Mouse (Mus musculus): Measurements from ENCODE around the gene Slit1. TPM values are rescaled to one million over a fixed set of nuclear protein-coding genes. Genes with fewer than 3 reads are reported as not detected.
A peak's percentile ranks its signal among the peaks of the same experiment; 100 is the strongest.

Slit1 gene
- polyA plus RNA-seq, 1 experiment from 2014 or later = 0.12 TPM

GRCm38 (mm10) chr19:41686194-41686593, 57.3 kb downstream of the Slit1 start:
- Histone ChIP-seq H3K27ac (ENCODE audit: low read depth) (no peak overlapping the region), H3K4me3 (ENCODE audit: low read depth, low read length) (no peak overlapping the region), H3K27me3 (ENCODE audit: insufficient read depth, low read length) (no peaks in the 10 kb centered on the region), H3K4me1 (ENCODE audit: insufficient read depth) (no peaks in the 10 kb centered on the region), H3K4me2 (ENCODE audit: low read depth, low read length) (no peak overlapping the region), H3K9me3 (ENCODE audit: low read length) (no peaks in the 10 kb centered on the region), H3K36me3 (replicated peaks; ENCODE audit: insufficient read depth, low read length) (no peaks in the 10 kb centered on the region), H3K9ac (replicated peaks) (no peak overlapping the region)
- TF ChIP-seq CTCF (IDR thresholded peaks at IDR 0.05; ENCODE audit: low read depth) = peak; percentile 51
- no peak for TF ChIP-seq EP300 (IDR thresholded peaks at IDR 0.05; ENCODE audit: low read depth)
- 79% methylated on average over 2 of the region's 2 CpGs for WGBS (ENCODE audit: insufficient replicate concordance)
- DNase-seq (no peak), ATAC-seq (no peak)

GRCm38 (mm10) chr19:41685453-41686086, 57.9 kb downstream of the Slit1 start:
- Histone ChIP-seq H3K4me1 (ENCODE audit: insufficient read depth) (no peaks in the 10 kb centered on the region), H3K36me3 (replicated peaks; ENCODE audit: insufficient read depth, low read length) (no peaks in the 10 kb centered on the region), H3K27ac (ENCODE audit: low read depth) (no peak overlapping the region), H3K9ac (replicated peaks) (no peak overlapping the region), H3K27me3 (ENCODE audit: insufficient read depth, low read length) (no peaks in the 10 kb centered on the region), H3K9me3 (ENCODE audit: low read length) (no peaks in the 10 kb centered on the region), H3K4me3 (ENCODE audit: low read depth, low read length) (no peak overlapping the region), H3K4me2 (ENCODE audit: low read depth, low read length) (no peak overlapping the region)
- WGBS (ENCODE audit: insufficient replicate concordance) = 77% methylated on average over 13 of the region's 13 CpGs
- ATAC-seq (no peak), DNase-seq (no peak)
- no peak for TF ChIP-seq EP300 (IDR thresholded peaks at IDR 0.05; ENCODE audit: low read depth)
- no peak for TF ChIP-seq CTCF (IDR thresholded peaks at IDR 0.05; ENCODE audit: low read depth)

- no peak for DNase-seq
- WGBS (ENCODE audit: insufficient replicate concordance) = 75% methylated on average over 1 of the region's 1 CpGs
- no peaks in the 10 kb centered on the region for H3K4me1 ChIP-seq (ENCODE audit: insufficient read depth)
- no peak overlapping the region for H3K4me3 ChIP-seq (ENCODE audit: low read depth, low read length)
- H3K9ac ChIP-seq (replicated peaks) = no peak overlapping the region
- no peaks in the 10 kb centered on the region for H3K36me3 ChIP-seq (replicated peaks; ENCODE audit: insufficient read depth, low read length)
- ATAC-seq = no peak
- no peak overlapping the region for H3K27ac ChIP-seq (ENCODE audit: low read depth)
- H3K4me2 ChIP-seq (ENCODE audit: low read depth, low read length) = no peak overlapping the region
- no peaks in the 10 kb centered on the region for H3K9me3 ChIP-seq (ENCODE audit: low read length)
- no peaks in the 10 kb centered on the region for H3K27me3 ChIP-seq (ENCODE audit: insufficient read depth, low read length)
- TF ChIP-seq CTCF (IDR thresholded peaks at IDR 0.05; ENCODE audit: low read depth) = no peak
- no peak for TF ChIP-seq EP300 (IDR thresholded peaks at IDR 0.05; ENCODE audit: low read depth)
Measured at GRCm38 (mm10) chr19:41684874-41685273, 58.6 kb downstream of the Slit1 start.

- Histone ChIP-seq H3K9ac (replicated peaks) (no peak overlapping the region), H3K4me1 (ENCODE audit: insufficient read depth) (no peaks in the 10 kb centered on the region), H3K36me3 (replicated peaks; ENCODE audit: insufficient read depth, low read length) (no peaks in the 10 kb centered on the region), H3K27ac (ENCODE audit: low read depth) (no peak overlapping the region), H3K27me3 (ENCODE audit: insufficient read depth, low read length) (no peaks in the 10 kb centered on the region), H3K9me3 (ENCODE audit: low read length) (no peaks in the 10 kb centered on the region), H3K4me2 (ENCODE audit: low read depth, low read length) (no peak overlapping the region), H3K4me3 (ENCODE audit: low read depth, low read length) (no peak overlapping the region)
- DNase-seq (no peak), ATAC-seq (no peak)
- TF ChIP-seq CTCF (IDR thresholded peaks at IDR 0.05; ENCODE audit: low read depth) = no peak
- TF ChIP-seq EP300 (IDR thresholded peaks at IDR 0.05; ENCODE audit: low read depth) = no peak
- 73% methylated on average over 1 of the region's 1 CpGs for WGBS (ENCODE audit: insufficient replicate concordance)
Measured at GRCm38 (mm10) chr19:41683951-41684350, 59.5 kb downstream of the Slit1 start.

GRCm38 (mm10) chr19:41680267-41680666, 63.2 kb downstream of the Slit1 start:
- Histone ChIP-seq H3K4me3 (ENCODE audit: low read depth, low read length) (no peak overlapping the region), H3K27me3 (ENCODE audit: insufficient read depth, low read length) (no peaks in the 10 kb centered on the region), H3K4me1 (ENCODE audit: insufficient read depth) (no peaks in the 10 kb centered on the region), H3K9me3 (ENCODE audit: low read length) (no peaks in the 10 kb centered on the region), H3K4me2 (ENCODE audit: low read depth, low read length) (no peak overlapping the region), H3K27ac (ENCODE audit: low read depth) (no peak overlapping the region), H3K36me3 (replicated peaks; ENCODE audit: insufficient read depth, low read length) (no peaks in the 10 kb centered on the region), H3K9ac (replicated peaks) (no peak overlapping the region)
- ATAC-seq = 0 out of 2 replicates have a peak, but pooled peaks have one; percentile 36
- DNase-seq = no peak
- no peak for TF ChIP-seq EP300 (IDR thresholded peaks at IDR 0.05; ENCODE audit: low read depth)
- no peak for TF ChIP-seq CTCF (IDR thresholded peaks at IDR 0.05; ENCODE audit: low read depth)
- 80% methylated on average over 1 of the region's 1 CpGs for WGBS (ENCODE audit: insufficient replicate concordance)

- Histone ChIP-seq H3K36me3 (replicated peaks; ENCODE audit: insufficient read depth, low read length) (no peaks in the 10 kb centered on the region), H3K4me1 (ENCODE audit: insufficient read depth) (no peaks in the 10 kb centered on the region), H3K4me3 (ENCODE audit: low read depth, low read length) (no peak overlapping the region), H3K27me3 (ENCODE audit: insufficient read depth, low read length) (no peaks in the 10 kb centered on the region), H3K9me3 (ENCODE audit: low read length) (no peaks in the 10 kb centered on the region), H3K9ac (replicated peaks) (no peak overlapping the region), H3K4me2 (ENCODE audit: low read depth, low read length) (no peak overlapping the region), H3K27ac (ENCODE audit: low read depth) (no peak overlapping the region)
- no peak for ATAC-seq
- no peak for TF ChIP-seq CTCF (IDR thresholded peaks at IDR 0.05; ENCODE audit: low read depth)
- TF ChIP-seq EP300 (IDR thresholded peaks at IDR 0.05; ENCODE audit: low read depth) = no peak
- no peak for DNase-seq
- WGBS (ENCODE audit: insufficient replicate concordance) = 47% methylated on average over 15 of the region's 15 CpGs
Measured at GRCm38 (mm10) chr19:41679028-41679427, 64.4 kb downstream of the Slit1 start.
